Mouse (Mus musculus) stomach, postnatal 0 days (tissue): ENCODE data around the gene Farp1. TPM values are rescaled to one million over a fixed set of nuclear protein-coding genes. Genes with fewer than 3 reads are reported as not detected.

Experiments
- ATAC-seq: fragments of 200-750 bp; cut with Nextera tagmentation; 2 replicates; pipeline ENCODE4 v1.8.0; 2017; ENCODE audit not compliant: low FRiP score, low TSS enrichment
- DNase-seq: peaks from one replicate; pipeline ENCODE4 v3.0.0-alpha.2; 2016; ENCODE audit warnings: low spot score
- H3K27ac ChIP-seq: fragments of 300-500 bp; sonication (generic); replicated peaks from 2 replicates; pipeline ENCODE4 v1.5.1; 2014; ENCODE audit warnings: mild to moderate bottlenecking, control low read depth
- H3K27me3 ChIP-seq: fragments of 300-500 bp; sonication (generic); 2 replicates; pipeline ENCODE4 v1.6.1; 2014; ENCODE audit warnings: low read length; ENCODE audit not compliant: control insufficient read depth, insufficient read depth
- H3K36me3 ChIP-seq: fragments of 300-500 bp; sonication (generic); 2 replicates; pipeline ENCODE4 v1.6.1; 2014; ENCODE audit warnings: low read length, mixed read lengths; ENCODE audit not compliant: control insufficient read depth, insufficient read depth
- H3K4me1 ChIP-seq: fragments of 300-500 bp; sonication (generic); replicated peaks from 2 replicates; pipeline ENCODE4 v1.6.1; 2014; ENCODE audit warnings: antibody characterized with exemption; ENCODE audit not compliant: control insufficient read depth, insufficient read depth
- H3K4me2 ChIP-seq: fragments of 300-500 bp; sonication (generic); replicated peaks from 2 replicates; pipeline ENCODE4 v1.6.1; 2014; ENCODE audit warnings: low read depth, mild to moderate bottlenecking, control low read depth, moderate library complexity
- H3K4me3 ChIP-seq: fragments of 300-500 bp; sonication (generic); 2 replicates; pipeline ENCODE4 v1.5.1; 2014; ENCODE audit warnings: low read depth, low read length, control low read depth
- H3K9ac ChIP-seq: fragments of 300-500 bp; sonication (generic); 2 replicates; pipeline ENCODE4 v1.6.1; 2014; ENCODE audit warnings: mild to moderate bottlenecking, low read length, control low read depth, mixed read lengths
- H3K9me3 ChIP-seq: fragments of 300-500 bp; sonication (generic); 2 replicates; pipeline ENCODE4 v1.6.1; 2016; ENCODE audit warnings: low read length; ENCODE audit not compliant: control insufficient read depth
- CTCF ChIP-seq: IDR thresholded peaks from 2 replicates; pipeline ENCODE4 v1.5.1; 2016; ENCODE audit warnings: antibody characterized with exemption, low read depth, mild to moderate bottlenecking, moderate library complexity
- EP300 ChIP-seq: optimal IDR thresholded peaks from 2 replicates; pipeline ENCODE3; 2016; ENCODE audit warnings: antibody characterized with exemption
- WGBS: fragments of 180-500 bp; shearing (Covaris S2); extraction: QIAGEN DNeasy Blood & Tissue Kit; methylation state at CpG from one replicate; pipeline ENCODE4 v1.1.7; 2014; 5-methylcytosine and 5-hydroxymethylcytosine counted together
- polyA plus RNA-seq: library from polyadenylated mRNA; unstranded; fragments of >200 nt; fragmentation: Nextera tagmentation; extraction: Ambion mirVana; gene quantifications from 2 replicates; pipeline ENCODE4 v1.2.1, GENCODE M21; 2015

Farp1 gene
- polyA plus RNA-seq, 1 experiment from 2014 or later, result 4.6 TPM

DNA sequence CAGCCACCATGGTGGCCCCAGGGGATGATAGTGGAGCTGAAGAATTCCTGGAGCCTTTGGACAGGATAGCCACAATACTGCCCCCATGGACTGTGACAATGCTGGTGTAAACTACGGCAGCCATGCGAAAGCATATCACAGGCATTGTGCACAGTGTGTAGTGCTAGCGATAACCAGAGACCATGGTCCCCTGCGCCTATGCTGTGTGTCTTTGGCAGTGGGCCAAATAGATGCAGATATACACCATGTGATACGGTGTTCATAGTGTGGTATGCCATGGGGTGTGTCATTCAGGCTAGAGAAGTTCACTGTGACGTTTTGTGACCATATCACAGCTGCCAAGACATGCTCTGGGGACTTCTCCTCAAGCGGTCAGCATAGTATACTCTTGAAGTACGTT lies 164.8 kb downstream of the Farp1 start:
- Histone ChIP-seq H3K4me2 (no peak overlapping the region), H3K4me3 (no peak overlapping the region), H3K9me3 (no peaks in the 10 kb centered on the region), H3K36me3 (no peaks in the 10 kb centered on the region), H3K4me1 (no peaks in the 10 kb centered on the region), H3K9ac (no peak overlapping the region), H3K27ac (no peak overlapping the region), H3K27me3 (no peaks in the 10 kb centered on the region)
- DNase-seq (peak; percentile 53), ATAC-seq (peak; percentile 84)
- WGBS, result 47% methylated on average over 8 of the region's 8 CpGs
- TF ChIP-seq EP300 (no peak), CTCF (no peak)

DNA sequence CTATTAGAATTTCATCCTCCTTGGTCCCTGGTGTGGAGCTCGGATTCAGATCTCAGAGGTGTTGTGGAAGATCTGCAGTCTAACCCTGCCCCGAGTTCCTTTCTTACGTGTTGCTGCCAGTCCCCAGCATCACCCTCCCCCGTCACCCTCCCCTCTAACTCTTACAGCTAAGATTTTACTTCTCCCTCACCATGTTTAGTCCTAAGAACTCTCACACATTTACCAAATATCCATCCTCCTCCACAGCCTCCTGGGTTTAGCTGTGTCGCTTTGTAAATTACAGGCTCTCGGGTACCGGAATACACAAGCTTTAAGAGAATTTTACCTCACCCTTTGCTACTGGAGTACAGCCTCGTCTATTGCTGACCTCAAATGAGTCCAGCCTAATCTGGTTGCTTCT lies 165.4 kb downstream of the Farp1 start:
- Histone ChIP-seq H3K9me3 (no peaks in the 10 kb centered on the region), H3K27ac (no peak overlapping the region), H3K36me3 (no peaks in the 10 kb centered on the region), H3K27me3 (no peaks in the 10 kb centered on the region), H3K4me2 (no peak overlapping the region), H3K4me1 (no peaks in the 10 kb centered on the region), H3K9ac (no peak overlapping the region), H3K4me3 (no peak overlapping the region)
- no peak for ATAC-seq
- TF ChIP-seq CTCF (no peak), EP300 (no peak)
- no peak for DNase-seq
- 81% methylated on average over 8 of the region's 8 CpGs for WGBS

DNA sequence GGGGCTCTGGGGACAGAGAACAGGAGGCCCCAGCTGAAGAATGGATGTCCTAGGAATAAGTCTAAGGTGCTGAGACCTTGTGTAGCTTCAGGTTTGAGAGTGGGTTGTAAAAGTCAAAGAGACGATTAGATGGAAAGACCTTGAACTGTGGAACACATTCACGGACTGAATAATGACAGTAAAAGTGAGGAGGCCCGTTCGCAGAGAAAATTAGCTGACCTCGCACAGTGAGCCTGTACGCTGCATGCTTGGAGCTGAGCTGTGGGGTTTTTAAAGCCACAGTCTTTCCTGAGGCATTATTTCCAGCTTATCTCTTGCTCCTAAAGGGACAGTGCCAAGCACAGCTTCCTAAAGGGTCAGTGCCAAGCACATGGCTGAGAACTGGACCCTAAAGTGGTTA lies 166.2 kb downstream of the Farp1 start:
- ATAC-seq (no peak), DNase-seq (no peak)
- Histone ChIP-seq H3K9me3 (no peaks in the 10 kb centered on the region), H3K36me3 (no peaks in the 10 kb centered on the region), H3K4me3 (no peak overlapping the region), H3K27me3 (no peaks in the 10 kb centered on the region), H3K27ac (no peak overlapping the region), H3K9ac (no peak overlapping the region), H3K4me2 (no peak overlapping the region), H3K4me1 (no peaks in the 10 kb centered on the region)
- TF ChIP-seq CTCF (no peak), EP300 (no peak)
- 80% methylated on average over 6 of the region's 6 CpGs for WGBS

DNA sequence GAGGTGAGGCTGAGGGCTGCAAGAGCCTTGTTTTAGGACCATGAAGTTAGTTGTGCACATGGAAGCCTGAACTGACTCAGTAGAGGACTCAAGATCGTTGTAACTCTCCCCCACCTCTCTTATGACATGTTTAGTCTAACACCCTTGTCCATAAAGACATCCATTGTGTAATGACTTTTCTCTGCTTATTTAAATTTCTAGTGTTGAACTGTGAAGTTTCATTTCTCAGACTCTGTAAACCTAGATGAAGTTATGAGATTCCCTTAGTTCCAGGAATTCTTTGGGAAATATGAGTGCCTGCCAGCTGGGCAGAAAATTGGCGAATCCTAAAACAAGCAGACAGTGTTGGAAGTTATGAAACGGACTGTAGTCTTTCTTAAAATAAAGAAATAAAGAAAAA lies 170.5 kb downstream of the Farp1 start:
- TF ChIP-seq EP300 (no peak), CTCF (no peak)

DNA sequence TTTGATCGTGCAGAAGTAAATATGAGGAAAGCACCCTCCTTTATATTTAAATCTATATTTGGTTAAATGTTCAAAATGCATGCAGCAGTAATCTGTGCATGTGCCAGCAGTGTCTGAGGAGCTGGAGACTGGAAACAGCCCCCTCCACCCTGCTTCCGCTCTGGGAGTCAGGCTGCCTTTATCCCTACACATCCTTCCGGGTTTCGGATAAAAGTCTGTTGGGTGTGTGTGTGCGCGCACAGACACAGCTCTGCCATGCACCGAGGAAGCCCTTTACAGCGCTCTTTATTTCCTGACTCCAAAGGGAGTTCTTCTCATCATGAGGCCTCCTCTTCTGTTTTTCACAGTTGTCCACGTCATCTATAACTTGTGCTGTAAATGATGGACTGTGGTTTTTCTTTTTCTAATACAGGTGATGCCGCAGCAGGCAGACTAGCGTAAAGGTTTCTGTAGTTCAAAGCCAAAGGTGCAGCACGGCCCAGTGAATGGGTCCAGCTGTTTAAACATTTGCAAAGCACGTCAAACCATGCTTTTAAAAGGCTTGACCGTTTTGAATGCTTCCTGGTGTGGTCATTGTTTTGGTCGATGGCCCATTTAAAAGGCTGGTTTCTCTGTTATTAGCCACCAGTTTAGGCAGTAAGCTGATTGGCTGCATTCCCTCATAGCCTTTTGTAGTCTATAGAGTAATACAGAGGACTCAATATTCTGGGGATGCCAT lies 172.6 kb downstream of the Farp1 start:
- ATAC-seq (peak; percentile 38; the same call in 1 of the 2 replicates), DNase-seq (no peak)
- no peaks in the 10 kb centered on the region for H3K27me3 ChIP-seq
- no peak overlapping the region for H3K9ac ChIP-seq
- no peak overlapping the region for H3K4me3 ChIP-seq
- H3K9me3 ChIP-seq, result no peaks in the 10 kb centered on the region
- H3K36me3 ChIP-seq, result no peaks in the 10 kb centered on the region
- WGBS, result 42% methylated on average over 15 of the region's 15 CpGs
- no peaks in the 10 kb centered on the region for H3K4me1 ChIP-seq
- TF ChIP-seq EP300 (no peak), CTCF (no peak)
- no peak overlapping the region for H3K27ac ChIP-seq
- peak overlapping the region; percentile 11; the same call in 1 of the 2 replicates for H3K4me2 ChIP-seq

More for the DNA sequence above, 170.5 kb downstream of the Farp1 start:
- no peak overlapping the region for H3K9ac ChIP-seq
- H3K4me1 ChIP-seq, result no peaks in the 10 kb centered on the region
- WGBS, result 42% methylated on average over 3 of the region's 3 CpGs
- DNase-seq (no peak), ATAC-seq (no peak)
- no peak overlapping the region for H3K4me3 ChIP-seq
- H3K27me3 ChIP-seq, result no peaks in the 10 kb centered on the region
- H3K4me2 ChIP-seq, result no peak overlapping the region
- H3K9me3 ChIP-seq, result no peaks in the 10 kb centered on the region
- no peaks in the 10 kb centered on the region for H3K36me3 ChIP-seq
- H3K27ac ChIP-seq, result no peak overlapping the region

DNA sequence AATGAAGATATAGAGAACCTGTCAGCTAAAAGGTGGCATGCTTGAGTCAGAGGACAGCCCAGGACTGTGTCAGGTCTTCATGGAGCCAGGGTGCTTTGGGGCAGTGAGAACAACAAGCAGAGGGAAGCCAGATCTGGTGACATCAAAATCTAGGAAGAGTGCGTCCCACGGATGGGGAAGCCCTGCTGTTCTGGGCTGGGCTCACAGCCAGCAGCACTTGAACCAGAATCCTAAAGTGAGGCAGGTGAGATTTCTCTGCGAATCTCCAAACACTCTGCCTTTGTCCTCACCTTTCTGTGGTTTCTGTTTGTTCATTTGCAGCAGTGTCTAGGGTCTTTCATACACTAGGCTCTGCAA lies 173.1 kb downstream of the Farp1 start:
- 0 out of 2 replicates have a peak, but pooled peaks have one; percentile 6 for ATAC-seq

More for the DNA sequence above, 173.1 kb downstream of the Farp1 start:
- DNase-seq, result no peak
- no peak overlapping the region for H3K9ac ChIP-seq
- no peaks in the 10 kb centered on the region for H3K9me3 ChIP-seq
- H3K4me1 ChIP-seq, result no peaks in the 10 kb centered on the region
- H3K4me3 ChIP-seq, result no peak overlapping the region
- no peaks in the 10 kb centered on the region for H3K36me3 ChIP-seq
- no peaks in the 10 kb centered on the region for H3K27me3 ChIP-seq
- TF ChIP-seq CTCF, result no peak
- 49% methylated on average over 3 of the region's 3 CpGs for WGBS
- H3K4me2 ChIP-seq, result no peak overlapping the region
- H3K27ac ChIP-seq, result no peak overlapping the region
